Mouse (Mus musculus): ENCODE results near the gene BC004004.
"Not testable (repeated sequence)": the region's sequence is repeated elsewhere in the genome, so short reads cannot be mapped to it uniquely, and the experiment has no call there.

Gene BC004004

DNA sequence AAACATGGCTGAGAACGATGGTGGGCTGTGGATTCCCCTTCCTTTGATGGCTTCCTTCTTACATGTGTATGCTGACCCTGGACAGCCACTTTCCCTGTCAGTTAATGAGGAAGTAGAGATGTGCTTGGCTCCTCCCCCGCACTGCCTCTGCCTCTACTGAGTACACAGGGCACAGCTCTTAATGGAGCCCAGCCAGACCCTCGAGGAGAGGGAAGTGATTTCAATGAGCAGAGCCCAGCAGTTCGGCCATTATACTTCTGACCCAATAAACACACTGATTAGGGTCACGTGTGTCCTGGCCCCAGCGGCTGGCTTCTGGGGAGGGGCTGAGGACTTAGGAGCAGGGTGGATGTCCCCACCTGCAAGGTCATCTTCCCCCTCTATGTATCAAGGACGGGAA, 22.9 kb upstream of the BC004004 start:
- Histone ChIP-seq H3K27me3 (ENCODE audit: insufficient read depth, low read length) (peaks cover 38% of the 10 kb centered on the region), H3K4me1 (replicated peaks; ENCODE audit: low read depth, low read length) (peaks cover 67% of the 10 kb centered on the region), H3K36me3 (ENCODE audit: insufficient read depth, low read length) (peaks cover 32% of the 10 kb centered on the region), H3K4me3 (replicated peaks; ENCODE audit: low read length) (no peak overlapping the region), H3K9me3 (ENCODE audit: low read length) (no peaks in the 10 kb centered on the region)
- TF ChIP-seq NANOG (IDR thresholded peaks at IDR 0.05; ENCODE audit: borderline replicate concordance, low read length) (no peak), POU5F1 (IDR thresholded peaks at IDR 0.05; ENCODE audit: borderline replicate concordance, low read length) (no peak), CTCF (conservative IDR thresholded peaks at IDR 0.05; ENCODE audit: low read length) (no peak)

DNA sequence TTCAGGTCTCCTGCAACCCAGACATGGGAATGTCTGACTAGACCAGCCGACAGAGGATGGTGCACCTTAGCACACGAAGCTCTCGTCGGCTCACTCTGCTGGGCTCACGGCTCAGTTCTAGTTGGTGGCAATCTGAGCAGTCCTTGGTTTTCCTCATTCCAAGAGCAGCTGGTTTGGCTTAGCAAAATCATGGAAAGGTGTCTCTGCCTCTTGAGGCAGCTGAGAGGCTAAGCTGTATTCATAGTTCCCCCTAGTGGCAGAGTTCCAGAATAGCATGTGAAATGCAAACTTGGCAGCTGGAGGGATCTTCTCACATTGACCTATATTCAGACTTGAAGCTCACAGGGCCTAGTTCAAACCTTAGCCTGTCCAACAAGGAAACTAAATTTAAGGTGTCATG, 22.0 kb upstream of the BC004004 start:
- Histone ChIP-seq H3K36me3 (ENCODE audit: insufficient read depth, low read length) (peaks cover 41% of the 10 kb centered on the region), H3K27me3 (ENCODE audit: insufficient read depth, low read length) (peaks cover 30% of the 10 kb centered on the region), H3K4me1 (replicated peaks; ENCODE audit: low read depth, low read length) (peaks cover 65% of the 10 kb centered on the region), H3K9me3 (ENCODE audit: low read length) (no peaks in the 10 kb centered on the region), H3K4me3 (replicated peaks; ENCODE audit: low read length) (no peak overlapping the region)
- TF ChIP-seq POU5F1 (IDR thresholded peaks at IDR 0.05; ENCODE audit: borderline replicate concordance, low read length): no peak
- TF ChIP-seq CTCF (conservative IDR thresholded peaks at IDR 0.05; ENCODE audit: low read length): peak; percentile 78

DNA sequence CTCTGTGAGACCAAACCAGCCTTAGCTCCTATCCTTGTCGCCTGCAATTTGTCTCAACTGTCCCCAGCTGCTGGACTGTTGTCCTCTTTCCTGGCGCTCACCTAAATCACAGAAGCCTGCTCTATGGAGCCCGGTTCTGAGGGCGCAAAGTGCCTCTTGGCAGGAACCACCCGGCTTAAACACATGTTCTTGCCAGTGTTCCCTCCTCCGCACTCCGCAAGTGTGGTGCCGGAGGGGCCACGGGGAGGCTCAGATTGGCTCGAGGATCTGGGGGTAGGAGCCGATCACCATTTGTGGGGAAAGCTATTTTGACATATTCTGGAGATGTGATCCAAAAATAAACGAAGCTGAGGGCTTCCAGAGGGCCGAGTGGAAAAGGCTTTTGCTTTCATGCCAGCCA, 20.7 kb upstream of the BC004004 start:
- Histone ChIP-seq H3K27me3 (ENCODE audit: insufficient read depth, low read length) (peaks cover 17% of the 10 kb centered on the region), H3K4me1 (replicated peaks; ENCODE audit: low read depth, low read length) (peaks cover 70% of the 10 kb centered on the region), H3K4me3 (replicated peaks; ENCODE audit: low read length) (no peak overlapping the region), H3K36me3 (ENCODE audit: insufficient read depth, low read length) (peaks cover 54% of the 10 kb centered on the region), H3K9me3 (ENCODE audit: low read length) (no peaks in the 10 kb centered on the region)
- no peak for TF ChIP-seq NANOG (IDR thresholded peaks at IDR 0.05; ENCODE audit: borderline replicate concordance, low read length)
- no peak for TF ChIP-seq CTCF (conservative IDR thresholded peaks at IDR 0.05; ENCODE audit: low read length)
- TF ChIP-seq POU5F1 (IDR thresholded peaks at IDR 0.05; ENCODE audit: borderline replicate concordance, low read length): no peak

DNA sequence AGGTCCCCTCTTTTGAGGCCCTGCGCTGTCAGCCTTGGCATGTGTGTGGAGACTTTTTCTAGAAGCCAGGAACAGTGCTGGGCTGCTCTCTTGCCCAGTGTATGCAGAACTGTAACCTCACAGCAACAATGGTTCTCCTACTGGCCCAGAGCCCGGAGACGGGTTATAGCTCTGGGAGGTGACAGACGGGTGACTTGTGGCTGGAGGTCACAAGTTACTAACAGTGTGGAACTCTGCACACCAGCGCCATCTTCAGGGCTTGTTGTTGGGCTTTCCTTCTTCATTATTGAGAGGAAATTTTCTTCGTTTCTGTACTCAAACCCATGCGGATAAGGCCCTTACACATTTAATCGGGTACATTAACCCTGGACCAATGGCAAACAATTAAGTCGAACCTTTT, 19.1 kb upstream of the BC004004 start:
- no peaks in the 10 kb centered on the region for H3K9me3 ChIP-seq (ENCODE audit: low read length)
- TF ChIP-seq NANOG (IDR thresholded peaks at IDR 0.05; ENCODE audit: borderline replicate concordance, low read length) (no peak), CTCF (conservative IDR thresholded peaks at IDR 0.05; ENCODE audit: low read length) (no peak)

DNA sequence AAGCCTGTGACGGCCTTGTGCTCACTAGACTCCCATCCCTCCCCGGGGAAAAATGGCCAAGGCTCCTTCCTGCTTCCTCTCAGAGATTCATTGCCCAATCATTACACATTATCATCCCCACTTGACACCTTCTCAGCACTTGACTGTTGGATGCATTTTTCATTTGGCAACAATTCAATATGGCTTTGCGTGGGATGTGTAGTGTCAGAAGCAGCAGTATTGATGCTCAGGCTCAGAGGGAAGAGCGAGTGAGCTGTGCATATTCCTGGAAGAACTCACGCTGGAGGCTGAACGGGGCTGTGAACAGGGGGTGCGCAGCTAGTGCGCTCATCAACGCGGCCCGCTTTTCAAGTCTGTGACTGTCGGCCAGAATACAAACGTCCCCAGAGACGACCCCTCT, 17.6 kb upstream of the BC004004 start:
- H3K9me3 ChIP-seq (ENCODE audit: low read length); H3K4me3 ChIP-seq (replicated peaks; ENCODE audit: low read length); H3K27me3 ChIP-seq (ENCODE audit: insufficient read depth, low read length): not testable (repeated sequence)
- Histone ChIP-seq H3K4me1 (replicated peaks; ENCODE audit: low read depth, low read length) (peaks cover 64% of the 10 kb centered on the region), H3K36me3 (ENCODE audit: insufficient read depth, low read length) (peaks cover 82% of the 10 kb centered on the region)

More for the DNA sequence above, 19.1 kb upstream of the BC004004 start:
- Histone ChIP-seq H3K4me3 (replicated peaks; ENCODE audit: low read length) (no peak overlapping the region), H3K36me3 (ENCODE audit: insufficient read depth, low read length) (peaks cover 70% of the 10 kb centered on the region), H3K4me1 (replicated peaks; ENCODE audit: low read depth, low read length) (peaks cover 71% of the 10 kb centered on the region), H3K27me3 (ENCODE audit: insufficient read depth, low read length) (peaks cover 2% of the 10 kb centered on the region; the same call in 1 of the 2 replicates)

DNA sequence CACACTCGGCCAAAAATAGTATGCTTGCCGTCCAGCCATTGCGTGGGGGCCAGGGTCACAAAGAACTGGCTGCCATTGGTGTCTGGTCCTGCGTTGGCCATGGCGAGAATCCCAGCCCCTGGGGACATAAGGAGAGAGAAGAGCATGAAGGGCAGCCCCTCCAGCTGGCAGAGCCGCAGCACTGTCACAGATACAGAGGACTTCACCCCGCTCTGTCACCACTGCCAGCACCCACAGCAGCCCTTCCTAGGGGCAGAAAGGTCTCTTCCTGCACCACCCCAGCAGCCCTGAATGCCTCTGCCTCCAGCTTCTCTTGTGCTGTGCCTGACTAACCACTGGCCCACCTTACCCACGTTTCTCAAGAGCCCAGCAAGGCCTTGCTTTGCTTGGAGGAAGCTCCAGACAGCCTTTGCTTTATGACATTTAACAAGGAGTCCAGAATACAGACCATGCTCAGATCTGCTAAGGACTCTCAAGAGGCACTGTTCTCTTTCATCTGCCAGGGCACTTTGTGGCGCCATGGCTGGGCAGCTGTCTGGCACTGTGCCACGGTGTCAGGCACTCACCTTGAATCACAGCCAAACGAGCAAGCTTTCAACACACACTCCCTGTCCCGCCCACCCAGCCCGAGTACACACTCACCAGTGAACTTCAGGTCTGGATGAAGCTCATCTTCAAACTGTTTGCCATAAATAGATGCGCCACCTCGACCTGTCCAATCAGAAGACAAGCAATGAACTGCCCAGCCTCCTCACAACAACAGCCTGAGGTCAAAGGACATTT, 16.8 kb upstream of the BC004004 start:
- Histone ChIP-seq H3K27me3 (ENCODE audit: insufficient read depth, low read length) (no peaks in the 10 kb centered on the region), H3K36me3 (ENCODE audit: insufficient read depth, low read length) (peaks cover 90% of the 10 kb centered on the region), H3K4me1 (replicated peaks; ENCODE audit: low read depth, low read length) (peaks cover 66% of the 10 kb centered on the region), H3K4me3 (replicated peaks; ENCODE audit: low read length) (no peak overlapping the region), H3K9me3 (ENCODE audit: low read length) (no peaks in the 10 kb centered on the region)
- TF ChIP-seq CTCF (conservative IDR thresholded peaks at IDR 0.05; ENCODE audit: low read length) (no peak), POU5F1 (IDR thresholded peaks at IDR 0.05; ENCODE audit: borderline replicate concordance, low read length) (no peak), NANOG (IDR thresholded peaks at IDR 0.05; ENCODE audit: borderline replicate concordance, low read length) (no peak)

DNA sequence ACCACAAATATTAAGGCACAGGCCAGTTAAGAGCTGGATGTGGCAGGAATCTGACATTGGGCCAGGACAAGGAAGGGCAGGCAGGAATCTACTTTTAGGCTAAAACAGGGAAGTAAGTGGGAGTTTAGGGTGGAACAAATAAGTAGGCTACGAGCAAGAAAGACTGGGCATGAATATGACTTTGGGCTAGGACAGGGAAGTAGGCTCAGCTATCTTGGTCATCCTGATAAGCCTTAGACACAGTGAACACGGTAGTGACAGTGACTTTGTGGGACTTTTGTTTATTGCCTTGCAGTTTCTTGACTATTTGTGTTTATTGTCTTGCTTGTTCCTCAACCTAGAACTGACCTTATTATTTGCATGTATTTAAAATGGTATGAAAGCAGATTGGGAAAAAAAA, 15.4 kb upstream of the BC004004 start:
- H3K4me1 ChIP-seq (replicated peaks; ENCODE audit: low read depth, low read length): peaks cover 76% of the 10 kb centered on the region
- H3K36me3 ChIP-seq (ENCODE audit: insufficient read depth, low read length): peaks cover 97% of the 10 kb centered on the region
- no peak overlapping the region for H3K4me3 ChIP-seq (replicated peaks; ENCODE audit: low read length)
- H3K27me3 ChIP-seq (ENCODE audit: insufficient read depth, low read length): no peaks in the 10 kb centered on the region
- no peaks in the 10 kb centered on the region for H3K9me3 ChIP-seq (ENCODE audit: low read length)
- TF ChIP-seq POU5F1 (IDR thresholded peaks at IDR 0.05; ENCODE audit: borderline replicate concordance, low read length): no peak
- no peak for TF ChIP-seq NANOG (IDR thresholded peaks at IDR 0.05; ENCODE audit: borderline replicate concordance, low read length)
- no peak for TF ChIP-seq CTCF (conservative IDR thresholded peaks at IDR 0.05; ENCODE audit: low read length)

DNA sequence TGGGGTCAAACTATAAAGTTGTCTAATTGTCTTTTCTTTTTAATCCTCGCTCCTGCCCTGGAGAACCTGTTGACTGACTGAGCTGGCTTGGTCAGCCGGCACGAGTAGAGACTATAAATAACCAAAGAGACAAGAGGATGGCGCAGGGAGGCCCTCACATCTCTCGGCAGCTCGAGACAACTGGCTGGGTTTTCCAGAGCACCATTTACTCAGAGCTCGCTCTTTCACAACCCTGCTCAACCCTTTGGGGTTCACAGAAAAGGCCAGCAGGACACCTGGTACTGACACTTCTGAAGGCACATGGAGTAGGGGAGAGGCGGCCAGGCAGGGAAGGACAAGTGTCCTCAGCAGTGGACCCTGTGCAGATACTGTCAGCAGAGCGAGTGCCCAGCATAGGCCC, 14.9 kb upstream of the BC004004 start:
- Histone ChIP-seq H3K27me3 (ENCODE audit: insufficient read depth, low read length) (no peaks in the 10 kb centered on the region), H3K36me3 (ENCODE audit: insufficient read depth, low read length) (peaks cover 97% of the 10 kb centered on the region), H3K9me3 (ENCODE audit: low read length) (no peaks in the 10 kb centered on the region), H3K4me1 (replicated peaks; ENCODE audit: low read depth, low read length) (peaks cover 77% of the 10 kb centered on the region), H3K4me3 (replicated peaks; ENCODE audit: low read length) (no peak overlapping the region)
- TF ChIP-seq NANOG (IDR thresholded peaks at IDR 0.05; ENCODE audit: borderline replicate concordance, low read length) (no peak), POU5F1 (IDR thresholded peaks at IDR 0.05; ENCODE audit: borderline replicate concordance, low read length) (no peak), CTCF (conservative IDR thresholded peaks at IDR 0.05; ENCODE audit: low read length) (no peak)

DNA sequence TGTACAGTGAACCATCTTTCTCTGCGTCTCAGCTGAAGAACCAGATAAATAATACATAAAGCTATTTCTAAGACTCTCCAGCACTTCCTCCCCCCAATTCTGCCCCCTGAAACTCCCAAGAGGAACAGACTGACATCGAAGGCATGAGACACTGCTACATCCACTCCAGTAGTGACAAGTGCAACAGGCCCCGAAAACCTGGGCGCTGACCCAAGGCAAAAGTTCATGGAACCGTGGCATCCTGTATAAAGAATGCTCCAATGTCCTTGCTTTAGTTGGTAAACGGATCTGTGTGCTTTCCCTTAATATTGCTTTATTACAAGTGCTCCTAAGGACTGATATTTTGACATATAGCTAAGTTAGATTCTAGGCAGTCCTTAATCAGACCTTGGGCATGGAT, 13.8 kb upstream of the BC004004 start:
- Histone ChIP-seq H3K36me3 (ENCODE audit: insufficient read depth, low read length) (peaks cover 91% of the 10 kb centered on the region), H3K4me1 (replicated peaks; ENCODE audit: low read depth, low read length) (peaks cover 81% of the 10 kb centered on the region)
- H3K27me3 ChIP-seq (ENCODE audit: insufficient read depth, low read length); H3K9me3 ChIP-seq (ENCODE audit: low read length); H3K4me3 ChIP-seq (replicated peaks; ENCODE audit: low read length): not testable (repeated sequence)

Measured in E14TG2a.4 (cell line).